Mouse (Mus musculus) T-cell, adult 2 months (primary cell): Measurements from ENCODE around the gene Mipep.

ENCODE experiments used
- DNase-seq: peaks from one replicate; pipeline ENCODE4 v3.0.0; 2022; ENCODE audit warnings: low spot score

The Mipep gene

GRCm38 (mm10) chr14:60871831-60872230 is 87.5 kb downstream of the Mipep start:
- DNase-seq, result no peak

GRCm38 (mm10) chr14:60882106-60882505 is 97.7 kb downstream of the Mipep start:
- DNase-seq, result no peak

GRCm38 (mm10) chr14:60882681-60883080 is 98.3 kb downstream of the Mipep start:
- DNase-seq, result no peak

- DNase-seq, result no peak
These were observed 101.1 kb downstream of the Mipep start for GRCm38 (mm10) chr14:60885361-60885950.

- no peak for DNase-seq
These were observed 109.5 kb downstream of the Mipep start for GRCm38 (mm10) chr14:60893882-60894281.

- DNase-seq, result no peak
These were observed 111.0 kb downstream of the Mipep start for GRCm38 (mm10) chr14:60895172-60896000.

GRCm38 (mm10) chr14:60898086-60898667 is 113.8 kb downstream of the Mipep start:
- DNase-seq, result no peak

- no peak for DNase-seq
These were observed 120.1 kb downstream of the Mipep start for GRCm38 (mm10) chr14:60904501-60904900.

- no peak for DNase-seq
These were observed 122.3 kb downstream of the Mipep start for GRCm38 (mm10) chr14:60906421-60907374.

GRCm38 (mm10) chr14:60909351-60909750 is 125.0 kb downstream of the Mipep start:
- DNase-seq, result no peak

- DNase-seq, result no peak
These were observed 126.4 kb downstream of the Mipep start for GRCm38 (mm10) chr14:60910506-60911444.

- DNase-seq, result no peak
These were observed 128.7 kb downstream of the Mipep start for GRCm38 (mm10) chr14:60912981-60913468.

GRCm38 (mm10) chr14:60916661-60917060 is 132.3 kb downstream of the Mipep start:
- no peak for DNase-seq

GRCm38 (mm10) chr14:60926011-60926410 is 141.6 kb downstream of the Mipep start:
- DNase-seq, result no peak

- DNase-seq, result no peak
These were observed 151.3 kb downstream of the Mipep start for GRCm38 (mm10) chr14:60935705-60936104.

GRCm38 (mm10) chr14:60937481-60938039 is 153.2 kb downstream of the Mipep start:
- no peak for DNase-seq
